Comparison of ENCODE assay signal across 8 mouse cellular contexts in genomic region chr3:51552841-51553496, GRCm38 (mm10). TPM values are rescaled to one million over a fixed set of nuclear protein-coding genes. Genes with fewer than 3 reads are reported as not detected.
A peak's percentile ranks its signal among the peaks of the same experiment; 100 is the strongest.
DNase-seq lines count a peak whose midpoint lies in the region; ATAC-seq and TF ChIP-seq lines count a peak whose summit lies in the region.

No protein-coding gene starts in this region.

- H3K9ac ChIP-seq in heart, embryonic 16.5 days (ENCODE audit: low read length), result peak overlapping the region; percentile 71
- no peak overlapping the region for H3K9ac ChIP-seq in midbrain, embryonic 14.5 days (replicated peaks; ENCODE audit: low read length)

- 0 out of 2 replicates have a peak, but pooled peaks have one; percentile 12 for ATAC-seq in heart, embryonic 16.5 days (replicated peaks; ENCODE audit: extremely low read depth, insufficient read depth, low FRiP score)
- no peak for ATAC-seq in midbrain, embryonic 14.5 days (ENCODE audit: low FRiP score, low TSS enrichment)

- H3K27me3 ChIP-seq in kidney, adult 2 months (replicated peaks; ENCODE audit: control insufficient read depth, insufficient read depth, low read length), result no peaks in the 10 kb centered on the region
- H3K27me3 ChIP-seq in heart, embryonic 16.5 days (ENCODE audit: control insufficient read depth, insufficient read depth, low read length), result no peaks in the 10 kb centered on the region
- H3K27me3 ChIP-seq in midbrain, embryonic 14.5 days (ENCODE audit: control insufficient read depth, insufficient read depth, low read length), result no peaks in the 10 kb centered on the region

- H3K9me3 ChIP-seq in heart, embryonic 16.5 days (replicated peaks; ENCODE audit: control insufficient read depth, low read length), result no peaks in the 10 kb centered on the region
- no peaks in the 10 kb centered on the region for H3K9me3 ChIP-seq in midbrain, embryonic 14.5 days (ENCODE audit: control insufficient read depth, low read length)

- H3K4me2 ChIP-seq in heart, embryonic 16.5 days (ENCODE audit: low read depth, low read length), result peak overlapping the region; percentile 76
- H3K4me2 ChIP-seq in midbrain, embryonic 14.5 days (ENCODE audit: low read length), result no peak overlapping the region

- WGBS in kidney, adult 2 months, result 29% methylated on average over 10 of the region's 10 CpGs
- 29% methylated on average over 10 of the region's 10 CpGs for WGBS in heart, embryonic 16.5 days
- WGBS in macrophage (ENCODE audit: missing documents), result 0% methylated on average over 10 of the region's 10 CpGs
- 61% methylated on average over 10 of the region's 10 CpGs for WGBS in midbrain, embryonic 14.5 days

- H3K4me1 ChIP-seq in kidney, adult 2 months (ENCODE audit: control insufficient read depth, insufficient read depth, low read length), result peaks cover 11% of the 10 kb centered on the region; the same call in 1 of the 2 replicates
- H3K4me1 ChIP-seq in heart, embryonic 16.5 days (ENCODE audit: control insufficient read depth, insufficient read depth, low read length), result peaks cover 36% of the 10 kb centered on the region
- peaks cover 5% of the 10 kb centered on the region; the same call in 1 of the 2 replicates for H3K4me1 ChIP-seq in midbrain, embryonic 14.5 days (ENCODE audit: control insufficient read depth, insufficient read depth, low read length)

- no peaks in the 10 kb centered on the region for H3K36me3 ChIP-seq in kidney, adult 2 months (ENCODE audit: control insufficient read depth, insufficient read depth, low read length)
- H3K36me3 ChIP-seq in heart, embryonic 16.5 days (ENCODE audit: control insufficient read depth, insufficient read depth), result peaks cover 15% of the 10 kb centered on the region
- H3K36me3 ChIP-seq in macrophage (ENCODE audit: inconsistent target), result peaks cover 13% of the 10 kb centered on the region; the same call in 1 of the 2 replicates
- peaks cover 22% of the 10 kb centered on the region for H3K36me3 ChIP-seq in midbrain, embryonic 14.5 days (ENCODE audit: control insufficient read depth, insufficient read depth, low read length)

- TF ChIP-seq POLR2A in kidney, adult 2 months (IDR thresholded peaks at IDR 0.05; ENCODE audit: low read depth, low read length), result no peak

- H3K4me3 ChIP-seq in kidney, adult 2 months (ENCODE audit: insufficient read depth, low read depth, low read length), result peak overlapping the region; percentile 32; the same call in 1 of the 2 replicates
- H3K4me3 ChIP-seq in heart, embryonic 16.5 days (ENCODE audit: low read length), result peak overlapping the region; percentile 46
- peak overlapping the region; percentile 40 for H3K4me3 ChIP-seq in macrophage (ENCODE audit: inconsistent target)
- no peak overlapping the region for H3K4me3 ChIP-seq in midbrain, embryonic 14.5 days (replicated peaks; ENCODE audit: low read depth, low read length)

- no peak for TF ChIP-seq CTCF in kidney, adult 2 months (conservative IDR thresholded peaks at IDR 0.05; ENCODE audit: insufficient read depth, insufficient read length, low read depth, low read length)

- peak overlapping the region; percentile 63 for H3K27ac ChIP-seq in kidney, adult 2 months (ENCODE audit: insufficient read depth, low read depth, low read length)
- peak overlapping the region; percentile 79 for H3K27ac ChIP-seq in heart, embryonic 16.5 days (ENCODE audit: low read length)
- peak overlapping the region; percentile 58 for H3K27ac ChIP-seq in macrophage
- H3K27ac ChIP-seq in midbrain, embryonic 14.5 days (replicated peaks; ENCODE audit: low read depth, low read length), result no peak overlapping the region

- peak; percentile 14 for DNase-seq in kidney, adult 2 months
- no peak for DNase-seq in kidney, postnatal 4 days
- DNase-seq in adipocyte (ENCODE audit: low spot score), result peak; percentile 37
- DNase-seq in thymus, postnatal 25 days, result peak; percentile 67
- no peak for DNase-seq in right cerebral cortex, adult 18-20 months
- DNase-seq in midbrain, embryonic 14.5 days, result no peak

- H3K79me2 ChIP-seq in macrophage (ENCODE audit: inconsistent target), result peaks cover 82% of the 10 kb centered on the region

RNA-seq across cellular contexts. Expression of gene Setd7, which starts 7.7 kb away (rescaled TPM):
- 11.8 and 14.1 TPM in 2 replicates for polyA plus RNA-seq in kidney, adult 2 months (2012; rRNA removed)
- polyA plus RNA-seq in heart, embryonic 16.5 days (2015; fragmentation: Nextera tagmentation; extraction: Ambion mirVana), result 4.5 and 5.0 TPM in 2 replicates
- 100 to 1,000 TPM in 1 of 26 experiments, 10 to 100 TPM in 25; 14.5 to 104 (median 51.2) TPM for total RNA-seq in macrophage (2018; cell fraction: chromatin; rRNA removed)
- 10 to 100 TPM in 25 of 26 experiments, 1 to 10 TPM in 1; 9.5 to 42.1 (median 20.2) TPM for total RNA-seq in macrophage (2018; cell fraction: cytosol; rRNA removed)
- total RNA-seq in macrophage (2018; cell fraction: nucleus; rRNA removed), result 10 to 100 TPM; 15.2 to 83.8 (median 34.3) TPM
- 11.1 to 27.1 TPM (median 17.9 TPM) in 3 replicates for polyA plus RNA-seq in macrophage (2018)
- 3.4 and 3.6 TPM in 2 replicates for polyA plus RNA-seq in midbrain, embryonic 14.5 days (2014; fragmentation: Nextera tagmentation; extraction: Ambion mirVana)

Comparison
In these comparisons a context has a peak if more than half of its experiments do, and no peak if none do; other contexts are left out.
1. DNase-seq: peak in kidney, adult 2 months (single experiment), adipocyte (single experiment) and thymus, postnatal 25 days (single experiment); none in kidney, postnatal 4 days (0 of 2), right cerebral cortex, adult 18-20 months (single experiment) and midbrain, embryonic 14.5 days (single experiment).